Mouse (Mus musculus) forebrain, embryonic 14.5 days (tissue): ENCODE measurements around the gene Ramp3. TPM values are rescaled to one million over a fixed set of nuclear protein-coding genes. Genes with fewer than 3 reads are reported as not detected.

Experiments
- polyA plus RNA-seq: library from polyadenylated mRNA; unstranded; fragments of >200 nt; fragmentation: Nextera tagmentation; extraction: Ambion mirVana; gene quantifications from 2 replicates; pipeline ENCODE4 v1.2.1, GENCODE M21; 2014

Ramp3 gene
- polyA plus RNA-seq, 1 experiment from 2014 or later, result 4.0 TPM

Other genes starting within 250 kb of the Ramp3 start
- gene Ppia, start 243.1 kb upstream of the Ramp3 start, polyA plus RNA-seq, result 4,105 and 4,592 TPM in 2 replicates
- gene H2afv, start 214.1 kb upstream of the Ramp3 start, polyA plus RNA-seq, result 593 and 826 TPM in 2 replicates
- 8.7 and 12.1 TPM in 2 replicates for gene Purb, start 182.6 kb upstream of the Ramp3 start, polyA plus RNA-seq
- 0.17 and 0.33 TPM in 2 replicates for gene Myo1g, start 137.6 kb upstream of the Ramp3 start, polyA plus RNA-seq
- gene Ccm2, start 111.6 kb upstream of the Ramp3 start, polyA plus RNA-seq, result 94.0 and 94.2 TPM in 2 replicates
- gene Nacad, start 52.5 kb upstream of the Ramp3 start, polyA plus RNA-seq, result 49.6 and 63.9 TPM in 2 replicates
- gene Tbrg4, start 32.5 kb upstream of the Ramp3 start, polyA plus RNA-seq, result 23.4 and 28.1 TPM in 2 replicates
- gene Wap, start 19.9 kb upstream of the Ramp3 start, polyA plus RNA-seq, result not detected in 2 replicates
- gene Gm11983, start 179.1 kb downstream of the Ramp3 start, polyA plus RNA-seq, result not detected in 2 replicates